Mouse (Mus musculus) left cerebral cortex, adult 18-20 months (tissue): ENCODE results near the gene Mobp. TPM values are rescaled to one million over a fixed set of nuclear protein-coding genes. Genes with fewer than 3 reads are reported as not detected.

Experiments
- DNase-seq, 2 experiments: peaks; one replicate each; pipeline ENCODE4 v3.0.0; 2021 to 2022; ENCODE audit warnings: low spot score in 2 of 2, mixed read lengths in 1 of 2
- total RNA-seq, 2 experiments: library from RNA; stranded (reverse); gene quantifications; 2 replicates each; pipeline ENCODE4 v1.2.3; 2021

Mobp gene
- total RNA-seq, 2 experiments from 2014 or later, result 189 to 204 TPM

- DNase-seq, result no peak
These were observed 15.6 kb upstream of the Mobp start for GRCm38 (mm10) chr9:120133755-120134475.

GRCm38 (mm10) chr9:120134529-120135160 lies 14.9 kb upstream of the Mobp start:
- no peak for DNase-seq

- no peak for DNase-seq
These were observed 14.1 kb upstream of the Mobp start for GRCm38 (mm10) chr9:120135454-120135853.

- peak; percentile 85 to 92 for DNase-seq
These were observed 8.9 kb upstream of the Mobp start for GRCm38 (mm10) chr9:120140652-120141051.

GRCm38 (mm10) chr9:120144474-120144873 lies 5.0 kb upstream of the Mobp start:
- DNase-seq, result peak; percentile 17 to 22

- DNase-seq, result no peak
These were observed 1.6 kb downstream of the Mobp start for GRCm38 (mm10) chr9:120151152-120151551.

- no peak for DNase-seq
These were observed 2.4 kb downstream of the Mobp start for GRCm38 (mm10) chr9:120151906-120152399.

GRCm38 (mm10) chr9:120158047-120158446 lies 8.5 kb downstream of the Mobp start:
- no peak for DNase-seq

GRCm38 (mm10) chr9:120163862-120164261 lies 14.4 kb downstream of the Mobp start:
- DNase-seq, result no peak

- DNase-seq, result no peak
These were observed 18.3 kb downstream of the Mobp start for GRCm38 (mm10) chr9:120167826-120168225.

- DNase-seq, result peak; percentile 65 to 76
These were observed 21.8 kb downstream of the Mobp start for GRCm38 (mm10) chr9:120171295-120171694.

- peak; percentile 80 to 81 for DNase-seq
These were observed 25.1 kb downstream of the Mobp start for GRCm38 (mm10) chr9:120174436-120175137.

- no peak for DNase-seq
These were observed 29.3 kb downstream of the Mobp start for GRCm38 (mm10) chr9:120178813-120179212.

GRCm38 (mm10) chr9:120184499-120184898 lies 35.0 kb downstream of the Mobp start:
- peak; percentile 80 to 81 for DNase-seq

- DNase-seq, result no peak
These were observed 37.3 kb downstream of the Mobp start for GRCm38 (mm10) chr9:120186856-120187255.

GRCm38 (mm10) chr9:120190891-120191290 lies 41.4 kb downstream of the Mobp start:
- no peak for DNase-seq

- peak; percentile 92 to 99 for DNase-seq
These were observed 42.0 kb downstream of the Mobp start for GRCm38 (mm10) chr9:120191362-120192098.

GRCm38 (mm10) chr9:120192742-120193141 lies 43.2 kb downstream of the Mobp start:
- DNase-seq, result peak; percentile 49 to 73

GRCm38 (mm10) chr9:120200873-120201272 lies 51.4 kb downstream of the Mobp start:
- peak in 1 of 2 experiments; percentile 23 for DNase-seq

- DNase-seq, result peak in 1 of 2 experiments; percentile 25
These were observed 52.2 kb downstream of the Mobp start for GRCm38 (mm10) chr9:120201743-120202142.

- DNase-seq, result peak; percentile 51 to 65
These were observed 53.2 kb downstream of the Mobp start for GRCm38 (mm10) chr9:120202683-120203082.
